Mouse (Mus musculus): ENCODE measurements around the gene Bcat2. TPM values are rescaled to one million over a fixed set of nuclear protein-coding genes. Genes with fewer than 3 reads are reported as not detected.

Bcat2 gene
- polyA plus RNA-seq (2012; rRNA removed), result 41.1 and 45.0 TPM in 2 replicates

GRCm38 (mm10) chr7:45570103-45570741 is at the start of gene Bcat2:
TSS of gene Bcat2 (plus strand) at chr7:45570153.

DNA sequence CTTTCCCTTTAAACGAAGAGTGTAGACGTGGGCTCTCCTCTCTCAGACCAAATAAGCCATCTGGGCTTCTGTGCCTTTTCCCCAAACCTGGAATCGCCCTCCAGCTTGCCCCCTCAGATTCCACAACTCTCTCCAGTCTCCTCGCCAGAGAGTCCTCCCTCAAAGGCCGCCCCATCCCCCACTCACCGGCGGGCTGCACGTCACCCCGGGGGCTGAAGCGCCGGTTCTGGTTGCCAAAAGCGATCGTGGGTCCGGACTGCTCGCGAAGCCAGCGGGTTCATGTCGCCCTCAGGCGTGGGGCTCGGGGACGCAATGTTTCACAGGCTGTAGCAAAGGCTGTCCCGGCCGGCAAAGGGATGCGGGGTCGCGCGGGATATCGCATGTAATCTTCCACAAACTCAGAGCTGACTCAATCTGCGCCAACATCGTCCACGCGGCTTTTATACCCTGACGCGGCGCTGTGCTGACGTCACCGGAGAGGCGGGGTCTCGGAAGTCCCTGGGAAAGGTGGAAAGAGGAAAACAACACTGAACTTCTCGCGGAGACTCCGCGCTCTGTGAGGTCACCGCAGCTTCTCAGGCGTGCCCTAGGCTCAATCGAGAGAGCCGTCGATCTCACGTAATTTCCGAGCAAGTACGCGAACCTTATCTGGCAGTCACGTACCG is 44.0 kb upstream of the Bcat2 start, which contains the start of the genes Ppp1r15a and Plekha4:
Gene Ppp1r15a (minus strand): TSS at position 460 of the 665 bp plus-strand sequence.
Gene Plekha4 (plus strand): TSS at position 522 of the 665 bp plus-strand sequence.

DNA sequence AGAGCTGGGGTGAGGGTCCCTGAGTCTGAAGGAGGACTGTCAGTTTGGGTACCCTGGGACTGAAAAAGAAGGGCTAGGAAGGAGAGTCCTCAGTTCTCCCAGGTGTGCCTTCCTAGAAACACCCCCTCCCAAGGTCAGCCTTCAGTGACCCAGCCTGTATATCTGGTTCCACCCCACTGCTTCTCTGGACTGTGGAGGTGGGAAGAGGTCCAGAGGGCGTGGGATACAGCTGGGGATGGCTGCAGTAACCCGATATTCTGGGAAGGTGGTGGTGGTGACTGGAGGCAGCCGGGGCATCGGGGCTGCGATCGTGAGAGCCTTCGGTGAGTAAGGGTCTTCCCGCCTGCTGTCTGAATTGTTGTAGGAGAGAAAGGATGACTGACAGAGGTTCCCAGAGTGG is 15.2 kb upstream of the Bcat2 start, which contains the start of gene Hsd17b14:
Gene Hsd17b14 (plus strand): TSS at position 150 of the 400 bp plus-strand sequence.

DNA sequence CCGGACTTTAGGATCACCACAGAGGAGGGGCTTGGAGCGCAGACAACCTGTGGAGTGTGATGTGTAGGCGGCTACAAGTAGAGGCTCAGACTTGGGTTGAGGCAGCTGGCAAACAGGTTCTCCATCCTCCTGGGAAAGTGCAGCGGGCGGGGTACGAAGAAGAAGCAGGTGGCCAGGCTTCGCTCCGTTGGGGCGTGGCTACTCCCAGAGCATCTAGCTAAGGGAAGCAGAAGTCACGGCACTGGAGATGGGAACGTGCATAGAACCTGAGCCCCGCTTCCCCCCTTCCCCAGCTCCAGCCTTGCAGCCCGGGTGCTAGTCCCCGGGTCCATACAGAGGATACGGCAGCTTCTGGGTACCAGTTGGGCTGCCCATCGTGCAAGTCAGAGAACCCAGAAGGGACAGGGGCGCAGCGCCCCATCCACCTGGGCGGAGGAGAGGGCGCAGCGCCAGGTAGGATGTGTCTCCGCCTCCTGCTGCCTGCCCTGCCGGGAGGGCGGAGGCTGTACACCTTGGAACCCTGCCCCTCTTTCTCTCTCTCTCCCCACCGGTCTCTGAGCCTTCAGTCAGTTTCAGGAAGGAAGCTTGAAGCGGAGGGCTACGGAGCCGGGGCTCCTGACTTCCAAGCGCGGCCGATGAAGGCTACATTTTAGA is 47.2 kb downstream of the Bcat2 start, which contains the start of gene Fut1:
Gene Fut1 (plus strand): TSS at position 248 of the 654 bp plus-strand sequence.

GRCm38 (mm10) chr7:45621443-45621842 is 51.5 kb downstream of the Bcat2 start, which contains the start of gene Izumo1:
TSS of gene Izumo1 (plus strand) at chr7:45621811.

DNA sequence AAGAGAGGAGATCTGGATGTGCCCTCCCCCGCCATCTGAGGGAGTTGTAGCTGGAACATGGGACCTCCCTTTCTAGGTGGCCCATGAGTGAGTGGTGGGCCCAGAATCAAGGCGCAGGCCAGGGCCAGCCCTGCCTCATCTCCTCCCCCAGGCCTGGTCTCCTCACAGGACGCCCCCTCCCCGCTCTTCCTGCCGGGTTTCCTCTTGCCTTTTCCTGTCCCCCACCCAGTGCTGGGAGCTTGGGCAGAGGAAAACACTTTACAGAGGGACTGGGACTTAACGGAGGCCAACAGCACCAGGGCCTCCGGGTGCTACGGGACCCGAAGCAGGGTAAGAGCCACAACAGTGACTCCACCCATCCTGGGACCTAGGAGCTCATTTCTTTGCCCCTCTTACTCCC is 57.3 kb downstream of the Bcat2 start, which contains the start of gene Rasip1:
Gene Rasip1 (plus strand): TSS at position 228 of the 400 bp plus-strand sequence.

Other genes starting within 250 kb of the Bcat2 start
- 3.7 and 4.2 TPM in 2 replicates for gene Trpm4, start 236.4 kb upstream of the Bcat2 start, polyA plus RNA-seq (2012; rRNA removed)
- gene Hrc, start 234.9 kb upstream of the Bcat2 start, polyA plus RNA-seq (2012; rRNA removed), result 0.20 and 0.34 TPM in 2 replicates
- gene Ppfia3, start 203.1 kb upstream of the Bcat2 start, polyA plus RNA-seq (2012; rRNA removed), result 0.06 and 0.07 TPM in 2 replicates
- gene Lin7b, start 199.6 kb upstream of the Bcat2 start, polyA plus RNA-seq (2012; rRNA removed), result 0.12 and 0.20 TPM in 2 replicates
- gene Snrnp70, start 174.4 kb upstream of the Bcat2 start, polyA plus RNA-seq (2012; rRNA removed), result 152 and 184 TPM in 2 replicates
- not detected in 2 replicates for gene Kcna7, start 164.5 kb upstream of the Bcat2 start, polyA plus RNA-seq (2012; rRNA removed)
- 0.15 and 0.17 TPM in 2 replicates for gene Ntf5, start 156.5 kb upstream of the Bcat2 start, polyA plus RNA-seq (2012; rRNA removed)
- not detected in 2 replicates for gene Lhb, start 149.3 kb upstream of the Bcat2 start, polyA plus RNA-seq (2012; rRNA removed)
- 7.5 and 9.9 TPM in 2 replicates for gene Gys1, start 135.3 kb upstream of the Bcat2 start, polyA plus RNA-seq (2012; rRNA removed)
- gene Ruvbl2, start 132.1 kb upstream of the Bcat2 start, polyA plus RNA-seq (2012; rRNA removed), result 37.3 and 45.2 TPM in 2 replicates
- gene Ftl1, start 110.3 kb upstream of the Bcat2 start, polyA plus RNA-seq (2012; rRNA removed), result 1,700 and 2,007 TPM in 2 replicates
- gene Bax, start 103.3 kb upstream of the Bcat2 start, polyA plus RNA-seq (2012; rRNA removed), result 47.6 and 49.6 TPM in 2 replicates
- gene Tulp2, start 88.3 kb upstream of the Bcat2 start, polyA plus RNA-seq (2012; rRNA removed), result 0.12 and 0.15 TPM in 2 replicates
- 0.12 TPM in 1 of 2 replicates, not detected in the other for gene Gm45808, start 83.3 kb upstream of the Bcat2 start, polyA plus RNA-seq (2012; rRNA removed)
- 5.7 and 6.5 TPM in 2 replicates for gene Dhdh, start 81.3 kb upstream of the Bcat2 start, polyA plus RNA-seq (2012; rRNA removed)
- 75.2 and 76.4 TPM in 2 replicates for gene Nucb1, start 59.7 kb upstream of the Bcat2 start, polyA plus RNA-seq (2012; rRNA removed)
- gene Ppp1r15a, start 43.9 kb upstream of the Bcat2 start, polyA plus RNA-seq (2012; rRNA removed), result 79.7 and 101 TPM in 2 replicates
- 1.2 and 1.7 TPM in 2 replicates for gene Plekha4, start 43.8 kb upstream of the Bcat2 start, polyA plus RNA-seq (2012; rRNA removed)
- gene Hsd17b14, start 15.3 kb upstream of the Bcat2 start, polyA plus RNA-seq (2012; rRNA removed), result 0.78 and 1.3 TPM in 2 replicates
- gene Fgf21, start 45.3 kb downstream of the Bcat2 start, polyA plus RNA-seq (2012; rRNA removed), result 3.1 and 3.5 TPM in 2 replicates
- 0.17 and 0.24 TPM in 2 replicates for gene Fut1, start 47.1 kb downstream of the Bcat2 start, polyA plus RNA-seq (2012; rRNA removed)
- 0.09 and 0.12 TPM in 2 replicates for gene Izumo1, start 51.7 kb downstream of the Bcat2 start, polyA plus RNA-seq (2012; rRNA removed)
- gene Rasip1, start 57.3 kb downstream of the Bcat2 start, polyA plus RNA-seq (2012; rRNA removed), result 3.2 and 3.6 TPM in 2 replicates
- gene Mamstr, start 69.8 kb downstream of the Bcat2 start, polyA plus RNA-seq (2012; rRNA removed), result 0.50 TPM in 2 replicates
- 0.04 and 0.05 TPM in 2 replicates for gene Fut2, start 96.2 kb downstream of the Bcat2 start, polyA plus RNA-seq (2012; rRNA removed)
- gene Ntn5, start 113.9 kb downstream of the Bcat2 start, polyA plus RNA-seq (2012; rRNA removed), result 0.01 and 0.04 TPM in 2 replicates
- gene Sec1, start 124.2 kb downstream of the Bcat2 start, polyA plus RNA-seq (2012; rRNA removed), result 0.01 and 0.02 TPM in 2 replicates
- gene Car11, start 129.7 kb downstream of the Bcat2 start, polyA plus RNA-seq (2012; rRNA removed), result 0.48 and 0.74 TPM in 2 replicates
- 0.84 and 0.87 TPM in 2 replicates for gene Dbp, start 134.9 kb downstream of the Bcat2 start, polyA plus RNA-seq (2012; rRNA removed)
- gene Rpl18, start 145.3 kb downstream of the Bcat2 start, polyA plus RNA-seq (2012; rRNA removed), result 485 and 498 TPM in 2 replicates
- 9.6 and 10.4 TPM in 2 replicates for gene Sphk2, start 147.8 kb downstream of the Bcat2 start, polyA plus RNA-seq (2012; rRNA removed)
- 0.14 and 0.16 TPM in 2 replicates for gene Fam83e, start 151.1 kb downstream of the Bcat2 start, polyA plus RNA-seq (2012; rRNA removed)
- gene Spaca4, start 155.7 kb downstream of the Bcat2 start, polyA plus RNA-seq (2012; rRNA removed), result not detected in 2 replicates
- 0.06 and 0.10 TPM in 2 replicates for gene Lmtk3, start 213.6 kb downstream of the Bcat2 start, polyA plus RNA-seq (2012; rRNA removed)
- gene Sult2b1, start 214.5 kb downstream of the Bcat2 start, polyA plus RNA-seq (2012; rRNA removed), result 0.13 and 0.35 TPM in 2 replicates
- gene Cyth2, start 244.4 kb downstream of the Bcat2 start, polyA plus RNA-seq (2012; rRNA removed), result 15.6 and 16.9 TPM in 2 replicates